8 mouse cellular contexts compared by ENCODE assay signal in genomic region chr2:45109951-45110756, GRCm38 (mm10). TPM values are rescaled to one million over a fixed set of nuclear protein-coding genes. Genes with fewer than 3 reads are reported as not detected.
DNase-seq lines count a peak whose midpoint lies in the region; ATAC-seq and TF ChIP-seq lines count a peak whose summit lies in the region.

No protein-coding gene starts in this region.

- no peak for DNase-seq in layer of hippocampus, adult 2 months (ENCODE audit: low spot score in 2 of 2)
- DNase-seq in layer of hippocampus, adult 9-11 months: no peak
- peak; percentile 45 to 67 for DNase-seq in gastrocnemius, postnatal 4 days (ENCODE audit: low spot score in 2 of 2)
- DNase-seq in liver, postnatal 0 days: peak; percentile 79
- peak; percentile 73 for DNase-seq in neural tube, embryonic 11.5 days (ENCODE audit: low spot score)
- DNase-seq in thymus, postnatal 14 days: peak; percentile 45

- H3K4me2 ChIP-seq in intestine, embryonic 15.5 days (replicated peaks): peak overlapping the region; percentile 85
- H3K4me2 ChIP-seq in liver, postnatal 0 days (ENCODE audit: low read depth, low read length): peak overlapping the region; percentile 73
- H3K4me2 ChIP-seq in neural tube, embryonic 11.5 days (ENCODE audit: low read depth): peak overlapping the region; percentile 71

- TF ChIP-seq CTCF in layer of hippocampus, adult 2 months (conservative IDR thresholded peaks at IDR 0.05): no peak
- TF ChIP-seq CTCF in bone marrow, adult 2 months (IDR thresholded peaks at IDR 0.05; ENCODE audit: control insufficient read depth, insufficient read depth, low read length): no peak
- no peak for TF ChIP-seq CTCF in liver, postnatal 0 days (IDR thresholded peaks at IDR 0.05; ENCODE audit: low read depth)

- under 1% methylated on average over 54 of the region's 54 CpGs for WGBS in bone marrow, adult 2 months
- under 1% methylated on average over 54 of the region's 54 CpGs for WGBS in intestine, embryonic 15.5 days
- WGBS in liver, postnatal 0 days (ENCODE audit: insufficient replicate concordance): 0% methylated on average over 52 of the region's 54 CpGs
- WGBS in neural tube, embryonic 11.5 days: under 1% methylated on average over 51 of the region's 54 CpGs

- no peaks in the 10 kb centered on the region for H3K9me3 ChIP-seq in intestine, embryonic 15.5 days
- H3K9me3 ChIP-seq in liver, postnatal 0 days (ENCODE audit: low read length): no peaks in the 10 kb centered on the region
- no peaks in the 10 kb centered on the region for H3K9me3 ChIP-seq in neural tube, embryonic 11.5 days (ENCODE audit: control insufficient read depth, low read length)

- ATAC-seq in intestine, embryonic 15.5 days: peak; percentile 52
- ATAC-seq in liver, postnatal 0 days: peak; percentile 62
- peak; percentile 38 for ATAC-seq in neural tube, embryonic 11.5 days (ENCODE audit: insufficient read depth, low FRiP score, low TSS enrichment)

- H3K9ac ChIP-seq in intestine, embryonic 15.5 days: peak overlapping the region; percentile 82
- H3K9ac ChIP-seq in liver, postnatal 0 days (replicated peaks): peak overlapping the region; percentile 95
- peak overlapping the region; percentile 100 for H3K9ac ChIP-seq in neural tube, embryonic 11.5 days (ENCODE audit: low read length)

- TF ChIP-seq EP300 in liver, postnatal 0 days (IDR thresholded peaks at IDR 0.05; ENCODE audit: low read depth): no peak

- H3K4me3 ChIP-seq in layer of hippocampus, adult 2 months: peak overlapping the region; percentile 80
- peak overlapping the region; percentile 70 for H3K4me3 ChIP-seq in bone marrow, adult 2 months (replicated peaks; ENCODE audit: control insufficient read depth, low read depth, low read length)
- peak overlapping the region; percentile 66 for H3K4me3 ChIP-seq in intestine, embryonic 15.5 days (replicated peaks)
- H3K4me3 ChIP-seq in liver, postnatal 0 days (ENCODE audit: low read depth, low read length): peak overlapping the region; percentile 86
- peak overlapping the region; percentile 96 for H3K4me3 ChIP-seq in neural tube, embryonic 11.5 days (ENCODE audit: low read depth, low read length)

- TF ChIP-seq POLR2A in bone marrow, adult 2 months (IDR thresholded peaks at IDR 0.05; ENCODE audit: borderline replicate concordance, control insufficient read depth, low read depth, low read length): peak; percentile 93

- peak overlapping the region; percentile 100 for H3K27ac ChIP-seq in layer of hippocampus, adult 2 months
- peak overlapping the region; percentile 87 for H3K27ac ChIP-seq in bone marrow, adult 2 months (ENCODE audit: control insufficient read depth, insufficient read depth, low read depth, low read length, poor library complexity)
- H3K27ac ChIP-seq in intestine, embryonic 15.5 days: peak overlapping the region; percentile 89
- H3K27ac ChIP-seq in liver, postnatal 0 days (ENCODE audit: low read depth): peak overlapping the region; percentile 85
- peak overlapping the region; percentile 98 for H3K27ac ChIP-seq in neural tube, embryonic 11.5 days (ENCODE audit: low read depth, low read length)

- peaks cover 19% of the 10 kb centered on the region; the same call in 1 of the 2 replicates for H3K27me3 ChIP-seq in intestine, embryonic 15.5 days (replicated peaks)
- peaks cover 10% of the 10 kb centered on the region; the same call in 1 of the 2 replicates for H3K27me3 ChIP-seq in liver, postnatal 0 days (ENCODE audit: insufficient read depth, low read length)
- no peaks in the 10 kb centered on the region for H3K27me3 ChIP-seq in neural tube, embryonic 11.5 days (ENCODE audit: control insufficient read depth, insufficient read depth, low read length)

- no peaks in the 10 kb centered on the region for H3K36me3 ChIP-seq in intestine, embryonic 15.5 days
- H3K36me3 ChIP-seq in liver, postnatal 0 days (replicated peaks; ENCODE audit: insufficient read depth, low read length): 0 out of 2 replicates have a peak, but pooled peaks cover 7% of the 10 kb centered on the region
- H3K36me3 ChIP-seq in neural tube, embryonic 11.5 days (ENCODE audit: control insufficient read depth, insufficient read depth, low read length): no peaks in the 10 kb centered on the region

- peaks cover 1% of the 10 kb centered on the region; the same call in 1 of the 2 replicates for H3K4me1 ChIP-seq in bone marrow, adult 2 months (ENCODE audit: control insufficient read depth, insufficient read depth, low read length)
- no peaks in the 10 kb centered on the region for H3K4me1 ChIP-seq in intestine, embryonic 15.5 days (replicated peaks)
- H3K4me1 ChIP-seq in liver, postnatal 0 days (ENCODE audit: insufficient read depth): peaks cover 4% of the 10 kb centered on the region
- H3K4me1 ChIP-seq in neural tube, embryonic 11.5 days (ENCODE audit: control insufficient read depth, insufficient read depth, low read length): peaks cover 38% of the 10 kb centered on the region

RNA-seq across cellular contexts. Expression of gene Zeb2, which starts 7.0 kb away (rescaled TPM):
- 100 to 1,000 TPM; 430 to 443 TPM for total RNA-seq in layer of hippocampus, adult 2 months (2021)
- 116 and 143 TPM in 2 replicates for polyA plus RNA-seq in bone marrow, adult 2 months (2011; ENCODE audit: insufficient read depth, insufficient read length, low replicate concordance, missing spikeins)
- total RNA-seq in gastrocnemius, postnatal 4 days (2021): 100 to 1,000 TPM; 146 to 156 TPM
- 34.5 and 37.4 TPM in 2 replicates for polyA plus RNA-seq in intestine, embryonic 15.5 days (2015; fragmentation: Nextera tagmentation; extraction: Ambion mirVana)
- polyA plus RNA-seq in liver, postnatal 0 days (2015; fragmentation: Nextera tagmentation; extraction: Ambion mirVana): 8.1 and 8.8 TPM in 2 replicates
- 48.3 and 55.9 TPM in 2 replicates for polyA plus RNA-seq in neural tube, embryonic 11.5 days (2014; fragmentation: Nextera tagmentation; extraction: Ambion mirVana)

Comparison
In these comparisons a context has a peak if more than half of its experiments do, and no peak if none do; other contexts are left out.
1. DNase-seq: peak in gastrocnemius, postnatal 4 days (2 of 2), liver, postnatal 0 days (single experiment), neural tube, embryonic 11.5 days (single experiment) and thymus, postnatal 14 days (single experiment); none in layer of hippocampus, adult 2 months (0 of 2) and layer of hippocampus, adult 9-11 months (single experiment).
2. Peak in every context shown above with its lines, with median percentiles within 50 percentile points of each other: H3K27ac ChIP-seq, H3K4me3 ChIP-seq, ATAC-seq, H3K4me2 ChIP-seq and H3K9ac ChIP-seq.